Mouse (Mus musculus) thymus, adult 2 months (tissue): ENCODE measurements at regions not wholly inside any gene's neighbourhood (a gene's known extent, or its start where the extent isn't known, plus 50 kb on each side); places are given as distances from the start of the nearest gene placed in this dataset.

Experiments
- CTCF ChIP-seq: fragments of 200-500 bp; IDR thresholded peaks from 2 replicates; pipeline ENCODE4 v1.5.1; 2012; ENCODE audit warnings: mild to moderate bottlenecking, control low read depth, low read length, moderate library complexity, borderline replicate concordance; ENCODE audit not compliant: control insufficient read depth, poor library complexity, insufficient read depth; ENCODE audit errors: extremely low read depth
- POLR2A ChIP-seq: fragments of 200-500 bp; IDR thresholded peaks from 2 replicates; pipeline ENCODE4 v1.6.1; 2012; ENCODE audit warnings: mild to moderate bottlenecking, low read length, control low read depth, moderate library complexity; ENCODE audit not compliant: control insufficient read depth, poor library complexity, insufficient read depth; ENCODE audit errors: extremely low read depth

GRCm38 (mm10) chr11:111273651-111274050 lies 207.7 kb downstream of the Kcnj2 start:
- TF ChIP-seq POLR2A (no peak), CTCF (no peak)
